Mouse (Mus musculus) heart, embryonic 16.5 days (tissue): ENCODE data around the gene Pkmyt1. TPM values are rescaled to one million over a fixed set of nuclear protein-coding genes. Genes with fewer than 3 reads are reported as not detected.
A peak's percentile ranks its signal among the peaks of the same experiment; 100 is the strongest.

ENCODE experiments used
- ATAC-seq: fragments of 200-750 bp; cut with Nextera tagmentation; replicated peaks from 2 replicates; pipeline ENCODE4 v1.8.0; 2017; ENCODE audit warnings: moderate number of reproducible peaks; ENCODE audit not compliant: insufficient read depth, low FRiP score; ENCODE audit errors: extremely low read depth
- H3K27ac ChIP-seq: fragments of 300-500 bp; sonication (generic); 2 replicates; pipeline ENCODE4 v1.5.1; 2014; ENCODE audit warnings: mild to moderate bottlenecking, low read length, control low read depth, moderate library complexity
- H3K27me3 ChIP-seq: fragments of 300-500 bp; sonication (generic); 2 replicates; pipeline ENCODE4 v1.6.1; 2014; ENCODE audit warnings: low read length, mixed read lengths; ENCODE audit not compliant: control insufficient read depth, insufficient read depth
- H3K36me3 ChIP-seq: fragments of 300-500 bp; sonication (generic); 2 replicates; pipeline ENCODE4 v1.6.1; 2014; ENCODE audit not compliant: control insufficient read depth, insufficient read depth
- H3K4me1 ChIP-seq: fragments of 300-500 bp; sonication (generic); 2 replicates; pipeline ENCODE4 v1.6.1; 2014; ENCODE audit warnings: low read length, mixed read lengths; ENCODE audit not compliant: control insufficient read depth, insufficient read depth
- H3K4me2 ChIP-seq: fragments of 300-500 bp; sonication (generic); 2 replicates; pipeline ENCODE4 v1.6.1; 2014; ENCODE audit warnings: low read depth, mild to moderate bottlenecking, control low read depth, low read length
- H3K4me3 ChIP-seq: fragments of 300-500 bp; sonication (generic); 2 replicates; pipeline ENCODE4 v1.5.1; 2014; ENCODE audit warnings: mild to moderate bottlenecking, control low read depth, low read length
- H3K9ac ChIP-seq: fragments of 300-500 bp; sonication (generic); 2 replicates; pipeline ENCODE4 v1.6.1; 2014; ENCODE audit warnings: low read length, control low read depth
- H3K9me3 ChIP-seq: fragments of 300-500 bp; sonication (generic); replicated peaks from 2 replicates; pipeline ENCODE4 v1.6.1; 2016; ENCODE audit warnings: low read length; ENCODE audit not compliant: control insufficient read depth
- WGBS: fragments of 180-500 bp; shearing (Covaris S2); extraction: QIAGEN DNeasy Blood & Tissue Kit; methylation state at CpG from one replicate; pipeline ENCODE4 v1.1.7; 2014; 5-methylcytosine and 5-hydroxymethylcytosine counted together
- polyA plus RNA-seq: library from polyadenylated mRNA; unstranded; fragments of >200 nt; fragmentation: Nextera tagmentation; extraction: Ambion mirVana; gene quantifications from 2 replicates; pipeline ENCODE4 v1.2.1, GENCODE M21; 2015

Gene Pkmyt1
- polyA plus RNA-seq, 1 experiment from 2014 or later: 33.3 TPM

DNA sequence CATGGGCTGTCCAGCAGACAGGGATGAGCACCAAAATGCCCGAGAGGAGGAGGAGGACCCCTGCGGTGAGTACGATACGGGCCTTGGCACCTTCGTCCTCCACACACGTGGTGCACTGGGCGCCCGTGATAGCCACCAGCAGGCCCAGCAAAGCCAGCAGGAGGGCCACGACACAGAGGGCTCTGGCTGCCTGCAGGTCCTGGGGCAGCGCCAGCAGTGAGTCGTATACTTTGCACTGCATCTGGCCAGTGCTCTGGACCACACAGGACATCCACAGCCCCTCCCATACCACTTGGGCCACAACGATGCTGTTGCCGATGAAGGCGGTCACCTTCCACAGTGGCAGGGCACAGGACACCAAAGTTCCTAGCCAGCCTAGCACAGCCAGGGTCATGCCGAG is 42.9 kb upstream of the Pkmyt1 start:
- H3K27me3 ChIP-seq: peaks cover 55% of the 10 kb centered on the region
- H3K36me3 ChIP-seq: no peaks in the 10 kb centered on the region
- H3K27ac ChIP-seq: no peak overlapping the region
- H3K4me3 ChIP-seq: no peak overlapping the region
- H3K4me1 ChIP-seq: 0 out of 2 replicates have a peak, but pooled peaks cover 3% of the 10 kb centered on the region
- H3K4me2 ChIP-seq: no peak overlapping the region
- ATAC-seq: no peak
- no peaks in the 10 kb centered on the region for H3K9me3 ChIP-seq
- no peak overlapping the region for H3K9ac ChIP-seq
- WGBS: 17% methylated on average over 15 of the region's 15 CpGs

DNA sequence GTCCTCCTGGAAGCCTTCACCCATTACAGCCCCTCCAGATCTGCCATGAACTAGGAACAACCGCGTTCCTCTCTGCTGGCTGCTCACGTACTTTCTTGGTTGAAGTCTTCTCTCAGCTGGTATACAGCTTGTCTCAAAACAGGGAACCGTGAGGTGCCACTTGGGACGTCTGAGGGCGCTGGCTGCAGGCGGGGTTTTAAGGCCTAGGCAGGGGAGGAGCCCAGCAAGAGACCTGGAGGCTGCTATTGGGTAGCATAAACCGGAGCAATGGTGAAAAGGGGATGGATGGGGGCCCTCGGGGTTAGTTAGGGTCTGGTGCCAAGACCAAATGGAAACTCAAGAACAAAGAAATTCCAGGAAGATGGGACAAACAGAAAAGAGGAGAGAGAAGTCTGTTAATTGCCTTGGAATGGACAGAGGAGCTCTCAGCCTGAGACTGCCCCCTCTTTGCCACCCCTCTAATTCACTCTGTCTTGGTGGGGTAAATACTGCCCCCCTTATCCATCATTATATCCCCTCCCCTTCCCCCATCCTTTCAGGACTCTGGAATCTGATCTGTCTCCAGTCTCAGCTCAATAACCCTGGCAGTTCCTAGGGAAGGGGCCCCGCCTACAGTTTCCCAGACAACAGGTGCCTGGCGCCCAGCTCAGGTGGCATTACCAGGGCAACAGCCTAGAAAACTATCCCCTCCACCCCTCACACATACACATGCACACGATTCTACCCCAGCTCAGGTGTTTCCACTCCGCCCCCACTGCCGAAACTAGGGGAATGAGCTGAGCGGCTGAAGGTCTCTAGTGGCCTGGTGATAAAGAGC is 42.1 kb upstream of the Pkmyt1 start, which contains the start of gene Cldn9:
Gene Cldn9, minus strand, starts transcription at position 171 of the 817 bp plus-strand sequence.
- Histone ChIP-seq H3K9ac (no peak within 1 kb of the TSS), H3K4me2 (no peak within 1 kb of the TSS), H3K9me3 (no peaks in the 10 kb centered on the region), H3K36me3 (no peaks in the 10 kb centered on the region), H3K27me3 (peaks cover 49% of the 10 kb centered on the region), H3K27ac (no peak within 1 kb of the TSS), H3K4me1 (0 out of 2 replicates have a peak, but pooled peaks cover 3% of the 10 kb centered on the region), H3K4me3 (no peak within 1 kb of the TSS)
- ATAC-seq: no peak
- 30% methylated on average over 15 of the region's 15 CpGs for WGBS

DNA sequence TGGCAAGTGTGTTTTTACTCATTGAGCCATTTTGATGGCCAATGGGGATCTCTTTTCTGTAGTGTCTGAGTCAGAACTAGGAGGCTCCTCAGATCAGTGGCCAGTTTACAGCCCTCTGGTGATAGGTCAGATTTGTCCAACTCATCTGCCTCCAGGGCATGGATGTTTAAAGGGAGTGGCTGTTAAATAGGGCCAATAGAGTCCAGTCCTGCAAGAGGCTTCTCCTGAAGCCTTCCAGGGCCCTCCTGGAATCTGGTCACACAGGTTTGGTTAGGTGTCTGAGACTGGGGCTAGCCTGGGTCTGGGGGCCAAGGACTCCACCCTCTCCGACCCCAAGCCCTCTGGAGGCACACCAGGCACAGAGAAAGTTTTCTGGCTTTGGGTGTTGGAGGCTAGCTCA is 31.6 kb upstream of the Pkmyt1 start:
- no peak overlapping the region for H3K4me3 ChIP-seq
- H3K4me1 ChIP-seq: peaks cover 5% of the 10 kb centered on the region; the same call in 1 of the 2 replicates
- no peaks in the 10 kb centered on the region for H3K36me3 ChIP-seq
- 33% methylated on average over 1 of the region's 1 CpGs for WGBS
- H3K27ac ChIP-seq: no peak overlapping the region
- H3K9me3 ChIP-seq: no peaks in the 10 kb centered on the region
- H3K27me3 ChIP-seq: peaks cover 21% of the 10 kb centered on the region
- ATAC-seq: no peak
- H3K4me2 ChIP-seq: no peak overlapping the region
- H3K9ac ChIP-seq: no peak overlapping the region

DNA sequence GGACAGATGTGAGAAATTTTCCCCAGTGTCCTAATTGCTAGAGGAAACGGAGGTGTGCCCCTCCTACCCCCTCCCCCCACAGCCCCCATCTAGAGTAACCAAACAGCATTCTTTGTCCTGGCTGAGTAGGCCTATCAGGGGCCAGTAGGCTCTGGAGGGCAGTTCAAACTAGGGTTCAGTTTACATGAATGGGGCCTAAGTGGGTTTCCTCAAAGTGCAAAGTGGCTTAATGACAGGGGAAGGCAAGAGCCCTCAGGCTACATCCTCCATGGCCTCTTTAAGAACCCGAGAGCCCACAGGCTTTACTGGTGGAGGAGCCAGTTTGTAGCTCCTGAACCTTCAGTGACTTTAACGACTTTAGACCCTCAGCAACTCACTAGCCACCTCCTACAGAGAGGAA is 30.3 kb upstream of the Pkmyt1 start:
- no peak overlapping the region for H3K4me2 ChIP-seq
- 28% methylated on average over 3 of the region's 3 CpGs for WGBS
- no peak for ATAC-seq
- H3K9me3 ChIP-seq: no peaks in the 10 kb centered on the region
- H3K36me3 ChIP-seq: no peaks in the 10 kb centered on the region
- H3K27ac ChIP-seq: no peak overlapping the region
- no peak overlapping the region for H3K9ac ChIP-seq
- peaks cover 8% of the 10 kb centered on the region; the same call in 1 of the 2 replicates for H3K4me1 ChIP-seq
- no peak overlapping the region for H3K4me3 ChIP-seq
- H3K27me3 ChIP-seq: peaks cover 23% of the 10 kb centered on the region

DNA sequence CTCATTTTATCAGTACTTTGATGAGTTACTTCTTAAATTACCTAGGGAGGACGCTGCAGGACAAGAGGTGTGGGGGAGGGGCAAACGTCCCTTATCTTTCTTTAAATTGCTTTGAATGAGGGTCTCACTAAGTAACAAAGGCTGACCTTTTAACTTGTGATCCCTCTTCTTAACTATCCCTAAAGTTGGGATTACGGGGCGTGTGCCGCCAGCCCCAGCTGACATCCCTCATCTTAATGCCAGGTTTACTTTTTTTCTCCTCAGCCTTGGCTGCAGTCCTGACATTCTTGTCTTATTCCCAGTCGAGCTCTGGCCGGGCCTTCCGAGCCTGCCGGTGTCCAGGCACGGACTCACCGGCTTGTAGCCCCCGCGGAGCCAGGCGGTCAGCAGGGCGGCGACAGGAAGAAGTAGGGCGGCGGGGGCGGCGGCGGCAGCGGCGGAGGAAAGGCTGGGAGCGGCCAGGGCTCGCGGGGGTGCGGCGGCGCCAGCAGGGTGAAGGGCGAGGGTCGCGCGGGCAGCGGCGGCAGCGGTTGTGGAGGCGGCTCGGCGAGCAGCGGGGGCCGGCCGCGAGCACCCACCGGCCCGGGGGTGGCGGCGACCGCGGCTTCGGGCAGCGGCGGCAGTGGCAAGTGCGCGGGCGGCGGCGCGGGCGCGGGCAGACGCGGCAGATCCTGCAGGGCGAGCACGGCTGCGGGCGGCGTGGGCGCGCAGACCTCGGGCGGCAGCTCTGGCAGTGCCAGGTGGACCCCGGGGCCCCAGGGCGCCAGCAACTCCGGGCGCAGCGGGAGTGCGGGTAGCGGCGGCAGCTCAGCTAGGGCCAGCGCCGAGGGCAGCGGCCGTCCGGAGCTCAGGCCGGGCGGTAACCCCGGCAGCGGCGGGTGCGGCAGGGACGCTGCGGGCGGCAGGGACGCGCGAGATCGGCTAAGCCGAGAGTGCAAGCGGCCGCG is 26.7 kb upstream of the Pkmyt1 start:
- Histone ChIP-seq H3K27me3 (peaks cover 25% of the 10 kb centered on the region), H3K9me3 (no peaks in the 10 kb centered on the region), H3K4me2 (peak overlapping the region; percentile 100), H3K27ac (no peak overlapping the region), H3K4me1 (peaks cover 8% of the 10 kb centered on the region; the same call in 1 of the 2 replicates), H3K9ac (peak overlapping the region; percentile 72), H3K36me3 (no peaks in the 10 kb centered on the region), H3K4me3 (peak overlapping the region; percentile 70)
- under 1% methylated on average over 77 of the region's 101 CpGs for WGBS
- ATAC-seq: 0 out of 2 replicates have a peak, but pooled peaks have one; percentile 4

DNA sequence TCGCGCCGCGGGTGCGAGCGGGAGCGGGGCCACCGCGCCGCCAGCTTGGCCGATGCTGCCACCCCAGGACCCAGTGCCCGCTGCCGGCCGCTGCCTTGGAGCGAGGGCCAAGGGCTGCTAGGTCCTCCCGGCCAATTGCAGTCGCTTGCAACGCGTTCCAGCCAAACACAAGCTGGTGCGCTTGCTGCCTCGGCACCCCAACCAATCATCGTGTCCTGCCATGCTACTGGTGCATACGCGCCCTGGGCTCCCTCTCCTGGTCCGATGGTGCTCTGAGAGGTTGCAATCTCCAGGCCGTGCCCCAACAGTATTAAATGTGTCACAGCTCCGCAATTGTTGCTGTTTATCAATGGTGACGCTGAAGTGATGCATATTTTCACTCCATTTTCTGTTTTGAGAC is 26.1 kb upstream of the Pkmyt1 start:
- WGBS: 1% methylated on average over 28 of the region's 28 CpGs
- peaks cover 8% of the 10 kb centered on the region; the same call in 1 of the 2 replicates for H3K4me1 ChIP-seq
- peak overlapping the region; percentile 100 for H3K4me2 ChIP-seq
- no peaks in the 10 kb centered on the region for H3K36me3 ChIP-seq
- no peaks in the 10 kb centered on the region for H3K9me3 ChIP-seq
- H3K9ac ChIP-seq: peak overlapping the region; percentile 72
- ATAC-seq: peak; percentile 97
- H3K27me3 ChIP-seq: peaks cover 28% of the 10 kb centered on the region
- no peak overlapping the region for H3K27ac ChIP-seq
- H3K4me3 ChIP-seq: peak overlapping the region; percentile 70

DNA sequence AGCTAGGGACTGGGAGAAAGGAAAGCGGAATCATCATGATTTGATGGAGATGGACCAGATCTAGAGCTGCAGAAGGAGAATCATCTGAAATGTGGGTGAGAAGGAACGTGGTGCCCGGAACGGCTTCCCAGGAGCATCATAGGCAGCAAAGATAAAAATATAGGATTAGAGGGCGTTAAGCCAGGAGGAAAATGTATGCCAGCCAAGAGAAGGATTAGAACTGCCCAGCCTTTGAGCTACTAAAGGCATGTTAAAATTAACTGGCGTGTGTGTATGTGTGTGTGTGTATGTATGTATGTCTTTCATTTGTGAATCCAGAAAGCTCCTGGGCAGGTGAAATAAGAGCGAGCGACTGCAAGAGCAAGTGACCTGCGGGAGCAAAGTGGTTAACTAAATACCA is 22.8 kb upstream of the Pkmyt1 start:
- H3K36me3 ChIP-seq: no peaks in the 10 kb centered on the region
- H3K9me3 ChIP-seq: no peaks in the 10 kb centered on the region
- no peak overlapping the region for H3K9ac ChIP-seq
- H3K27ac ChIP-seq: no peak overlapping the region
- no peak for ATAC-seq
- WGBS: 76% methylated on average over 9 of the region's 9 CpGs
- H3K4me3 ChIP-seq: no peak overlapping the region
- peaks cover 25% of the 10 kb centered on the region for H3K27me3 ChIP-seq
- H3K4me2 ChIP-seq: no peak overlapping the region
- peaks cover 8% of the 10 kb centered on the region; the same call in 1 of the 2 replicates for H3K4me1 ChIP-seq

DNA sequence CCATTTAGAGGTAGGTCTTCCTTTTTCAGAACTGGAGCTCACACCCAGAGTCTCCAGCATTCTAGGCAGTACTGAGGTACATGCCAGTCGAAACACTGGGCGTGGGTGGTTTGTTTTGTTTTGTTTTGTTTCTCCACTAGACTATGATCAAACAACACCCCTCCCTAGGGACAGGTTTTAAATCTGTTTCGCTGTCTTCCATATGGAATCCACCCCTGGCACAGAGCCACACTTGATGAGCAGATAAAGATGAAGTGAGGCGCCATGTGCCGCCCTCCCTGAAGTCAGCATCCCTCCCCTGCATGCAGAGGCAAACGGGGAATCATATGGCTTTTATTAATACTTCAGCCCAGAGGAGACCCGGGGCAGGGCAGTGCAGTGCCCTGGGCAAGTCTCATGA is 21.4 kb upstream of the Pkmyt1 start:
- Histone ChIP-seq H3K9ac (no peak overlapping the region), H3K36me3 (no peaks in the 10 kb centered on the region), H3K4me3 (no peak overlapping the region), H3K27me3 (peaks cover 16% of the 10 kb centered on the region), H3K27ac (no peak overlapping the region), H3K4me1 (0 out of 2 replicates have a peak, but pooled peaks cover 3% of the 10 kb centered on the region), H3K4me2 (no peak overlapping the region), H3K9me3 (no peaks in the 10 kb centered on the region)
- WGBS: 53% methylated on average over 7 of the region's 7 CpGs
- no peak for ATAC-seq
